Mouse (Mus musculus) neutrophil, adult 59 days (primary cell): ENCODE measurements around the gene Gm16506. TPM values are rescaled to one million over a fixed set of nuclear protein-coding genes. Genes with fewer than 3 reads are reported as not detected.

ENCODE experiments used
- total RNA-seq, 2 experiments: library from RNA; stranded (reverse); gene quantifications; 1 replicate in 1 of 2; 2 replicates in 1 of 2; pipeline ENCODE4 v1.2.4; 2023

Gm16506 gene
- total RNA-seq = not detected

DNA sequence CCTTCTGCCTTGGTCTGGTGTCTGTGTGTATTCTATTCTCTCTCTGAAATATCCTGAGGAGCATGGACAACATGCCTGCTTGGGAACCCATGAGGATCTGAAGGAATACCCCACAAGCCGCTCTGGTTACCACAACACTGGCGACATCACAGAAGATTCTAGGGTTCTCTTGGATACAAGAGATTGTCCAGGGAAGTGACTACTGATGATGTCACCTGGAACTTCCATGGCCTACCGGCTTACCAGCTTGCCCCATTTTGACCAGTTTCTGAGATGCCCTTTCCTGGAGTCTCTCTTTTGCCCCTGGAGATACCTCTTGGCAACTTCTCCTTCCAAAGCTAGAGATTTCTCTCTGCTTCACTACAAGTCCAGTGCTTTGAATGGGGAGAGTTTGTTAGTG is at the start of gene Gm16506:
TSS of gene Gm16506 (minus strand) at position 101 of the 400 bp plus-strand sequence.

DNA sequence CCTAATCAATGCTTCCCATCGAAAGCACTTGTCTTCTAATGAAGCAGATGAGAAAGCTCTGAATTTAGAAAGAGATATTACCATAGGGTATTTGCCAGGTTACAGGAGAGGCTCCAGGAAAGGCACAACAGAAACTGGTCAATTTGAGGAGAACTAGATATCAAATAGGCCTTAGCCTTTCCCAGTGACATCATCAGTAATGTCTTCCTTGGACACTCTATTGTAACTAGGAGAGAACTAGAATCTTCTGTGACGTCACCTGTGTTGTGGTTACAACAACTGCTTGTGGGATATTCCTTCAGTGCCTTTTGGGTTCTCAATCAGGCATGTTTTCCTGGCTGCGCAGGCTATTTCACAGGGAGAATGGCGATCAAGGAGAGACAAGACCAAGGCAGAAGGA is 20.3 kb upstream of the Gm16506 start, which contains the start of gene Gm6526:
TSS of gene Gm6526 (plus strand) at position 301 of the 400 bp plus-strand sequence.

DNA sequence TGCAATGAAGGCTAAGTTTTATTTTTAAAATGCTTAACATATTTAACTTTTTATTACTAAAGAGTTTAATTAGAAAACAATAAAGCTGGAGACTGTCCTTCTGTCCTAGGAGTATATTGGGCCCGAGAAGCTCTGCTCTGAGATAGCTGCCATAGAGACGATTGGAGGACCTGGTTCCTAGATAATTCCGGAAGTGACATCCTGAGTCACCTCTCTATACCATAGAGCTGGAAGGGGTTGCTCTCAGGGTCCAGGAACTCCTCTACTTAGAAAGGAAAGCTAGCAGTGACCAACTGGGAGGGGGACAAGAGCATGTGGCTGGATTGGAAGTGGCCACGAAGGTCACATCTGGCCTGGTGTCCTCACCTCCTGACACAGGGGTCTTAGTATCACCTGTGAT is 29.7 kb downstream of the Gm16506 start, which contains the start of gene Gm7324:
TSS of gene Gm7324 (plus strand) at position 208 of the 400 bp plus-strand sequence.

DNA sequence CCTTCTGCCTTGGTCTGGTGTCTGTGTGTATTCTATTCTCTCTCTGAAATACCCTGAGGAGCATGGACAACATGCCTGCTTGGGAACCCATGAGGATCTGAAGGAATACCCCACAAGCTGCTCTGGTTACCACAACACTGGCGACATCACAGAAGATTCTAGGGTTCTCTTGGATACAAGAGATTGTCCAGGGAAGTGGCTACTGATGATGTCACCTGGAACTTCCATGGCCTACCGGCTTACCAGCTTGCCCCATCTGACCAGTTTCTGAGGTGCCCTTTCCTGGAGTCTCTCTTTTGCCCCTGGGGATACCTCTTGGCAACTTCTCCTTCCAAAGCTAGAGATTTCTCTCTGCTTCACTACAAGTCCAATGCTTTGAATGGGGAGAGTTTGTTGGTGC is 50.2 kb downstream of the Gm16506 start, which contains the start of gene Gm8165:
TSS of gene Gm8165 (minus strand) at position 101 of the 400 bp plus-strand sequence.

Other genes starting within 250 kb of the Gm16506 start
- not detected for gene Gm5799, start 183.9 kb downstream of the Gm16506 start, total RNA-seq
- not detected for gene Gm17654, start 148.3 kb downstream of the Gm16506 start, total RNA-seq
- gene Gm10375, start 119.5 kb downstream of the Gm16506 start, total RNA-seq = not detected
- not detected for gene Gm8165, start 50.3 kb downstream of the Gm16506 start, total RNA-seq
- gene Gm7324, start 29.7 kb downstream of the Gm16506 start, total RNA-seq = under 1 TPM; 0.49 to 0.71 TPM
- gene Gm6526, start 20.4 kb upstream of the Gm16506 start, total RNA-seq = not detected
- gene Gm8180, start 57.3 kb upstream of the Gm16506 start, total RNA-seq = not detected
- 10 to 100 TPM; 41.3 to 66.3 TPM for gene Ear1, start 148.0 kb upstream of the Gm16506 start, total RNA-seq
- not detected for gene Ear10, start 196.1 kb upstream of the Gm16506 start, total RNA-seq
- gene Gm8113, start 197.9 kb upstream of the Gm16506 start, total RNA-seq = 1 to 10 TPM; 1.3 to 1.7 TPM
- gene Ang5, start 229.6 kb upstream of the Gm16506 start, total RNA-seq = not detected